Mouse (Mus musculus): Measurements from ENCODE around the gene Tbx2.

Tbx2 gene

DNA sequence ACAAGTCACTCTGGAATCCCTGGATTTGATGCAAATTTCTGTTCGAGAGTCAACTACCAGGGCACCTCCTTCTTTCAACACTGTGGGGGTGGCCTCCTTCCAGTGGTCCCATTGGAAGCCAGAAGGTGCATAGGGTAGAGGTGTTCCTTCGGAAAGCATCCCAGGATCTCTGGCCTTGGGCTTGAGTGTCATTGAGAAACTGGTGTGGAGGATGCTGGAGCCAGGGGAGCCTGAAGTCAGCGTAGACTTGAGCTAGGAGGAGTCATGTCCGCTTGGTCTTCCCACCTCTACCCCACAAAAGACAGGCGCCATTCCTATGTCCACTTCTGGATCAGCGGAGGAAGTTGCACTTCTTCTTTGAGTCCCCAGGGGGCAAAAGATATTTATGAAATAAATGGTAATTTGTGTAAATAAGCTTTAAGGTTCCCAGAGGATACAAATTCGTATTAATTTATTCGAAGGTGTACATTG, 8.9 kb downstream of the Tbx2 start:
- DNase-seq: no peak

GRCm38 (mm10) chr11:85841980-85842379, 9.6 kb downstream of the Tbx2 start:
- no peak for DNase-seq

DNA sequence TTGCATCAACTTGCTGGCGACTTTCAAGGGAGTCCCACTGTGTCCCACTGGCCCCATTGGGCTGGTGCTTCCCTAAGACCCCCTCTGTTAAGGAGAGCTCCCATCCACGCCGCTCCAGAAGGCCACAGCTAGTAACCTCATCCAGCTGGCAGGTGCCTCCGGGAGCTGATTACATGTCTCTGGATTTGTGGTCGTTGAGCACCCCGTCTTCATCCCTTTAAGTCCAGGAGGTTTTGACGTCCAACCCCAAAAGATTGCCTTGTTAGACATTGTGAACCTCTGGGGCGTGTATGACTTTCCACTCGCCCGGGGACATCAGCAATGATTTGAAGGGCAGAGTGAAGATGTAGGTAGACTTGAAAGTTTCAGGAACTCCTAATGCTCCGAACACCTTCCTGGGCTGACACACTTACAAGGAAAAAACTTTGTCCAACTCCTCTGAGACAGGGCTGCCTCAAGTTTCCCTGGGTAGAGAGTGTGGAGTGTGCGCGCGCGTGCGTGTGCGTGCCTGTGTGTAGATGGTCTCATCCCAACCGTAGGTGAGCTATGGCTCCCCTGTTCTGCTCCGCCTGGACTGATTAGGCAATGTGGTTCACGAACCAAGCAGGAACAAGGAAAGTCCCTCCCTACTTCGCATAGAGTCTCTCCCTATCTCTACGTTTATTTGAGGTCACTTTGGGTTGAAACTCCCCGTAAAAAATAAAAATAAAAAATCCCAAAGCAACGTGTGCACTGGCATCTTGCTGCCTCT, 10.4 kb downstream of the Tbx2 start:
- peak; percentile 27 for DNase-seq

- DNase-seq: peak; percentile 73
Observed at GRCm38 (mm10) chr11:85843347-85843692, 11.0 kb downstream of the Tbx2 start.

DNA sequence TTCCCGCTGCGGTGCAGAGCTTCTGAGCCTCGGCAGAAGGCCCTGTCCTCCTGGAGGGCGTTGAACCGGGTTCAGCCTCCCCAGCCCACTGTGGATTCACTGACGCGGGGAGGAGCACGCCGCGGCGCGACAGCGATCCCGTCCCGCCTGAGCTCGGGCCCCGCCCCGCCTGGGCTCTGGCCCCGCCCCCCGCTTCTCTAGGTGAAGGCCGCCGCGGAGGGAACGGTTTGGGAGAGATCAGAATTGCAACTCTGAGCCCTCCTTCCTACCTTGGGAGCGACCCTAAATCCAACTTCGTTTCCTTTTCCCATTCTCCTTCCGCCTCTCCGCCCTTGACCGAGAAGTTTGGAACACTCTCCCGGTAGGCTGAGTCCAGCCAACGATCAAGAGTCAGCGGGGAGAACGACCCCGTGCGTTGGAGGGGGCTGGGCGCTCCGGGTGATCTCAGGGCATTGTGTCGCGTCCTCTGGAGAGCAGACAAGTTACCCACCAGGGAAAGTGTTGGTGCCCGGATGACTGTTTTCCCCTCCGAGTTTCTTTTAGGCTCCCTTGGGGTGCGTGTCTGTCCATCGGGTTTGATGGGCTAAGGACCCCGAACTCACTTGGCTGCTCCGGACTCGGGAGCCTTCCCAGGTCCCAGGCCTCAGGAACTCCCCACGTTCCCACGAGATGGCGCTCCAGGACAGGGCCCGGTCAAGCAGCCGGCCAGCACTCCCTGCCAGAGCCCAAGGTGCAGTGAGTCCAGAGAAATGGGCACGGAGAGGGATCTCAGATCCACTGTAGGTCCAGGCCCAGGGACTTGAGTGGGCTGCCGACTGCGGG, 12.0 kb downstream of the Tbx2 start:
- DNase-seq: peak; percentile 86

DNA sequence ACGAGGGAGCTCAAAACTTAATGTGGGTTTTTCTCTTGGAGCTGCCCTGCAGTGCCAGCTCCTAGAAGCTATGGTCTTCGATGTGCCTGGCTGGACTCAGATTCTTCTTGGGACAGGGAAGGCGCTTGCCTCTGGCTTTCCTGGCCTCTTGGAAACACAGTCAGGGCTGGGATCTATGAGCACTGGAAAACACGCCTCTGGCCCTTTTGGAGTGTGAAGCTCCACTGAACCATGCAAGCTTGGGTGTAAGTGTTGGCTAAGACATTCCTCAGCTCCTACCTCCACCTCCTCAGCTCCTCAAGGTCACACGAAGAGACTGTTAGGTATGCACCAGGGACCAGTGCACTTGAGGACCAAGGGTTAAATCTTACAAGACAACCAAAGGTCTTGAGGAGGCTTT, 12.6 kb downstream of the Tbx2 start:
- DNase-seq: peak; percentile 82

DNA sequence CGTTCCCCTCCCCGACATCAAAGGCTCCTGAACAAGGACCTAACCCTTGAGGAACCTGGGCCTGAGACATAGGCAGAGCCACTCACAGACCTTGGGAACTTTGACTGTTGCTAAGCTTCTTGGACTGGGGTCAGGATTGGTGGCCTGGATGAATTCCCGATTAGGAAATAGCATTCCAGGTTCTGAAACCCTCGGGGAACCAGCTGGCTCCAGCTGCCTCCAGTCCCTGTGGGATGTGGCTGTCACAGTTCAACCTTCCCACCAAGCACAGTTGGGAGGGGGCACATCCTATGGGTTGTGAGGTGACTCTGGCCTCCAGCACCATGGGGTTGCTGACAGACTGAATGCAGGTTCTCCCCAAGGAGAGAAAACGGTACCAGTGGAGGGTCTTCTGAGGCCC, 13.6 kb downstream of the Tbx2 start:
- DNase-seq: peak; percentile 72

- DNase-seq: peak; percentile 67
Observed at GRCm38 (mm10) chr11:85846509-85846908, 14.2 kb downstream of the Tbx2 start.

DNA sequence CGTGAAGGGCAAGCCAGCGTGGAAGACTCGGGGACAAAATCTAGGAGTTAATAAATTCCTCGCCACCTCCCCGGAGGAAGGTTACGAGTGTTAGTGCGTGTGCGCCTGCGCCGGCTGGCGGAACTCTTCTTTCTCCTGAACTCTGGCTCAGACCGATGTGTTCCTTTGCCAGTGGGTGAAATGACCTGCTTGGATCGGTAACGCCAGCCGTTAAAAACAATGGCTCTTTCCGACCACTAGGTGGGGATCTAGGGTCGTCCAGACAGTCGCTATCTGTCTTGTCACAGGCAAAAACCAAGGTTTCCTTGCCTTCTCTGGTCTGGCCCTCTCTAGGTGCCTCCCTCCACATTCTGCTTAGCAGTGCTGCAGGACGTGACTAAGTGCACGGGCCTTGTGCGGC, 16.7 kb downstream of the Tbx2 start:
- peak; percentile 74 for DNase-seq

GRCm38 (mm10) chr11:85850233-85850632, 17.9 kb downstream of the Tbx2 start, which contains the start of gene Gm11444:
Gm11444 (minus strand) TSS chr11:85850333.
- no peak for DNase-seq

GRCm38 (mm10) chr11:85850758-85851157, 18.4 kb downstream of the Tbx2 start:
- DNase-seq: no peak

DNA sequence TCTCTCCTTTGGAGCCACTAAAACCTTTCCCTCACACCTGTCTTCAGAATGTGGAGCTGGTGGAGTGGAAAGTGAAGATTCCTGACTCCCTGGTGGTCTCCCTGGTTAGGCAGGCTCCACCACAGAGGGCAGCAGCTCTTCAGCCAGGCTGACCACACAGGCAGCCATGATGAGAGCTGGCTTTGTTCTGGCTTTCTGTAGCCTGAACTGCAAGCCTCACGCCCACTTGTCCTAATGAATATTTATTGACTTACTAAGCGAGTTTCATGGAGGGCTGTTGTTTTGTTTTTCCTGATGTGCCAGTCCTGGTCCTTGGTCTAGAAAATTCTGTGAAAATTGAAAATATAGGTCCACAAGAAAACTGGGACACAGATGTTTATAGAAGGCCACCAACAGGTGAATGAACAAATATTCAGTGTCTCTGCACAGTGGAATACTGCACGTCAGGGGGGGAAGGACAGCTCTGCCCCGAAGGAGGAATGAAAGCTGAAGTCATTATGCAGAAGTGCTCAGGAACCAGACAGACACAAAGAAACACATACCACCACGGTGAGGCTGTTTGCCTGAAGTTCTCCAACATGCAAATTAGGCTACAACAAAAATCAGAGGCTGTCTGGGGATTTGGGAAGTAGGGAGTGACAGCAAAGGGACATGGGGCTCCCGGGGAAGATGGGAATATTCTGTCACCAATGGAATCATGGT, 25.8 kb downstream of the Tbx2 start:
- no peak for DNase-seq

GRCm38 (mm10) chr11:85864363-85864762, 32.0 kb downstream of the Tbx2 start:
- DNase-seq: no peak

GRCm38 (mm10) chr11:85876059-85876788, 43.9 kb downstream of the Tbx2 start:
- DNase-seq: no peak

DNA sequence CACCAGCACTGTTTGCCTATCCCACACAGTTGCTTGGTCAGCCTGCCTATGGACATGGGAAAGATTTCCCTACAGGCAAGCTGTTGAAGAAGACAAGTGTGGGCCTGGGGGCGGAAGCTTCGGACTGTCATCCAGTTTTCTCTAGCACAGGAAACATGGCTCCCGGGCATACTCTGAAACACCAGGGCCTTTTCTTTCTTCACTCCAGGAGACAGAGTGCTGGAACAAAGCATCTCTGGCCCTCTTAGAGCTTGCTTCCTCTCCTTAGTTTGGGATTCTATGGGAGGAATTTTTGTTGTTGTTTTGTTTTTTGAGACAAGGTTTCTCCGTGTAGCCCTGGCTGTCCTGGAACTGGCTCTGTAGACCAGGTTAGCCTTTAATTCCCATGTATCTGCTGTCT, 52.1 kb downstream of the Tbx2 start:
- DNase-seq: no peak

DNA sequence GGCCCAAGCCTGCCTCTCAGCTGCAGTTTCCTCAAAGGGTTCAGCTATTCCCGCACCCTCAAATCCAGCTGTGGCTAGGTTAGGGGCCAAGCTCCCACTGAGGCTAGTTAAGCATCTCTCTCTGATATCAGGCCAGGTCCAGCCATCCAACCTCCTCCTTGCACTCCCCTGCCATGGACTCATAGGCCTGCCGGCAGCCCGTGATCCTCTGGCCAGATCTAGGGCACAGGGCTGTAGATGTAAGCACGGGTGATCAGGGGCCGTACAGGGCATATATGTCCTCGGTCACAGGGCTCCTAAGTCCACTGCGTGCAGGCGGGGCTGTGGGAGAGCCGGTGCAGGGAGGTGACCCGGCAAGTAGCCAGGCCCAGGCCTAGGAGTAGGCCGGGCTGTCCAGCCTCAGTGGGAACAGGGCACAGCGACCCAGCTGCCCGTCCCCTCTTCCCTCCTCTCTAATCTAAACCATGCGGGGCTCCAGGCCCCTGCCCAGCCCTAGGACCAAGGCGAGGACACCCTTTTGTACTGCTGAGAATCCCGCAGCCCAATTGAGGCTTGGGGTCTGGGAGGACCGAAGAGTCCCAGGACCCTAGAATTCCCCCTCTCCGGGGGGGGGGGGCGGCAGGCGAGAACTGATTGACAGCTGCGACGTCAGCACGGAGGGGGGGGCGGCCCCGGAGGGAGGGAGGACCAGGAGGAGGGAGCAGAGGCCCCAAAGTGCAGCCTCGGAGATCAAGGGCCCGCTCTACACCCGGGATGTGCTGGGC, 53.5 kb downstream of the Tbx2 start, which contains the start of gene Tbx4:
Tbx4 (plus strand) TSS at position 758 of the 764 bp plus-strand sequence.
- DNase-seq: no peak

GRCm38 (mm10) chr11:85886429-85886785, 54.1 kb downstream of the Tbx2 start:
- no peak for DNase-seq

GRCm38 (mm10) chr11:85887273-85887672, 54.9 kb downstream of the Tbx2 start:
- DNase-seq: no peak

- no peak for DNase-seq
Observed at GRCm38 (mm10) chr11:85887801-85888450, 55.6 kb downstream of the Tbx2 start.

- no peak for DNase-seq
Observed at GRCm38 (mm10) chr11:85888451-85888961, 56.2 kb downstream of the Tbx2 start.

DNA sequence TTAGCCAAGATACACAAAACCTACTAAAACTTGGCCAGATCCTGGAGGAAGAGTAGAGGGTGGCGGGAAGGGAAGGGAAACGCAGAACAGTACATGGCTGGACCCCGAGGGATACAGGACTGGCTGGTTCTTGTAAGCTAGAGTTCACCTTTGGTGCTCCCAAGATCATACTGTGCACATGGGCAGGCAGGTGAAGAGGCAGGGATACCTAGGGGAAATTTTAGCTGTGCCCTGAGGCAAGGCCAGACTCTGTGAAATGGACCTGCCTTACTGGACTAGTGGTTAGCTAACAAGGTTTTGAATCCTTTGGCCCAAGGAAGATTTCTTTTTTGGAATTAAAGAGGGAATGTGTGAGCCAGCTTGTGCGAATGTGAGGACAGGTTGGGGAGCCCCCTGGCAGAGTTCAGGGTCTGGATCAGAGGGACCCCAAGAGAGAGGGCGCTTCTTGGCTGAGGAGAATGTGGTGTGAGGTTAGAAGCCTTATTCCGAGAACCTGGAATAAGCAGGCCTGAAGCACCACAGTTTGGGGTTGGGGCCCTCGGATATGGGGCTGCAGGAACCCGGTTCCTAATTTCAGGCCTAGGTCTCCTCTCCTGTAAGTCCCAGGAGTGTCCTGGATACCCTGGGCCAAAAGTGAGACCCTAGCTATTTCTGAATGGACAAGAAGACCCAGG, 56.8 kb downstream of the Tbx2 start:
- DNase-seq: no peak
